Mouse (Mus musculus) hindbrain, postnatal 0 days (tissue): ENCODE measurements at regions not wholly inside any gene's neighbourhood (a gene's known extent, or its start where the extent isn't known, plus 50 kb on each side); places are given as distances from the start of the nearest gene placed in this dataset.

Experiments used
- ATAC-seq: fragments of 200-750 bp; cut with Nextera tagmentation; 2 replicates; pipeline ENCODE4 v1.8.0; 2017; ENCODE audit warnings: mild to moderate bottlenecking, moderate TSS enrichment, moderate library complexity
- DNase-seq: peaks from one replicate; pipeline ENCODE4 v3.0.0-alpha.2; 2015; ENCODE audit warnings: low spot score
- H3K27ac ChIP-seq: fragments of 300-500 bp; sonication (generic); 2 replicates; pipeline ENCODE4 v1.5.1; 2014; ENCODE audit warnings: mild to moderate bottlenecking
- H3K27me3 ChIP-seq: fragments of 300-500 bp; sonication (generic); 2 replicates; pipeline ENCODE4 v1.6.1; 2014; ENCODE audit warnings: low read length, mixed read lengths; ENCODE audit not compliant: insufficient read depth
- H3K36me3 ChIP-seq: fragments of 300-500 bp; sonication (generic); 2 replicates; pipeline ENCODE4 v1.6.1; 2014; ENCODE audit warnings: low read length, mixed read lengths; ENCODE audit not compliant: insufficient read depth
- H3K4me1 ChIP-seq: fragments of 300-500 bp; sonication (generic); 2 replicates; pipeline ENCODE4 v1.6.1; 2014; ENCODE audit warnings: antibody characterized with exemption, low read length, mixed read lengths; ENCODE audit not compliant: insufficient read depth
- H3K4me2 ChIP-seq: fragments of 300-500 bp; sonication (generic); 2 replicates; pipeline ENCODE4 v1.6.1; 2014; ENCODE audit warnings: low read depth, mild to moderate bottlenecking, low read length, moderate library complexity, mixed read lengths
- H3K4me3 ChIP-seq: fragments of 300-500 bp; sonication (generic); 2 replicates; pipeline ENCODE4 v1.5.1; 2014; ENCODE audit warnings: low read length
- H3K9ac ChIP-seq: fragments of 300-500 bp; sonication (generic); replicated peaks from 2 replicates; pipeline ENCODE4 v1.6.1; 2014; ENCODE audit warnings: mild to moderate bottlenecking, low read length, moderate library complexity, mixed read lengths
- H3K9me3 ChIP-seq: fragments of 300-500 bp; sonication (generic); 2 replicates; pipeline ENCODE4 v1.6.1; 2016; ENCODE audit warnings: low read length, mixed read lengths
- CTCF ChIP-seq: IDR thresholded peaks from 2 replicates; pipeline ENCODE4 v1.5.1; 2016; ENCODE audit warnings: antibody characterized with exemption, control low read depth, low read depth
- WGBS: fragments of 180-500 bp; shearing (Covaris S2); extraction: QIAGEN DNeasy Blood & Tissue Kit; methylation state at CpG from one replicate; pipeline ENCODE4 v1.1.7; 2014; 5-methylcytosine and 5-hydroxymethylcytosine counted together

DNA sequence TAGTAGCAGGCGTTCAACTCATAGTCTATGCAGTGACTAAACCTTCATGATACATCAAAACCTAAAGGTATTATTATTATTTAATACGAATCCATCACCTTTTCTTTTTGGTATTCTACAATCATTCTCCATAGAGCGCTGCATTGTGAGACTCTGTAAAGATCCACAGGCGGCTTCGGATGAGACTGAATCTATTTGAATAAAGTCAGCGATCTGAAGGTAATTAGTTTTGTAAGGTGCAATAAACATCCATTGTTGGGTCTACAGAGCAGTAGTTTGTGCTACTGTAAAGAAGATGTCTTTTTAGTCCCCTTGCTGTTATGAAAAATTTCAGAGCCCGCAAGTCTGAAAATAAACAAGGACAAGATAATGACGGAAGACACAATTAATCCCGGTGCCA, 168.9 kb upstream of the Nr5a2 start:
- Histone ChIP-seq H3K27me3 (no peaks in the 10 kb centered on the region), H3K9ac (no peak overlapping the region), H3K4me1 (0 out of 2 replicates have a peak, but pooled peaks cover 4% of the 10 kb centered on the region), H3K4me2 (peak overlapping the region; percentile 18; the same call in 1 of the 2 replicates), H3K36me3 (no peaks in the 10 kb centered on the region), H3K27ac (no peak overlapping the region), H3K9me3 (no peaks in the 10 kb centered on the region), H3K4me3 (no peak overlapping the region)
- ATAC-seq, result no peak
- 41% methylated on average over 9 of the region's 9 CpGs for WGBS
- TF ChIP-seq CTCF, result no peak
- no peak for DNase-seq

DNA sequence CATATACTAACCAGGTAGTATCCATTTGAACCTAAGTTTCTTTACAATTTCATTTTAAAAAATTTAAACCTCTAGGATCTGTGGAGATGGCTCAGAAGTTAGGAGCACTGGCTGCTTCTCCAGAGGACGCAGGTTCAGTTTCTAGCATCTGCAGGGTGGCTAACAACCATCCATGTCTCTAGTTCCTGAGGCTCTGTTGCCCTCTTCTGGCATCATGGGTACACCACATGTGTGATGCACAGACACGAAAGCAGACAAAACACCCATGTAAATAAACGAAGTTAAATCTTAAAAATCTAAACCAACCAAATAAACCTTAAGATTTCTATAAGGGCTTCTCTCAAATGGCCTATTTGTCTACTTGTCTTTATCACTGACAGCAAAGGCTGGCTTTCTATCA, 157.6 kb upstream of the Nr5a2 start:
- TF ChIP-seq CTCF, result peak; percentile 34; the same call in 1 of the 2 replicates
- ATAC-seq (no peak), DNase-seq (no peak)
- H3K27ac ChIP-seq, result no peak overlapping the region
- H3K4me2 ChIP-seq, result no peak overlapping the region
- 79% methylated on average over 3 of the region's 3 CpGs for WGBS
- no peaks in the 10 kb centered on the region for H3K27me3 ChIP-seq
- H3K36me3 ChIP-seq, result no peaks in the 10 kb centered on the region
- H3K9ac ChIP-seq, result no peak overlapping the region
- no peaks in the 10 kb centered on the region for H3K9me3 ChIP-seq
- H3K4me1 ChIP-seq, result no peaks in the 10 kb centered on the region
- no peak overlapping the region for H3K4me3 ChIP-seq

GRCm38 (mm10) chr1:137106444-137106843, 146.2 kb upstream of the Nr5a2 start:
- Histone ChIP-seq H3K4me2 (no peak overlapping the region), H3K9me3 (no peaks in the 10 kb centered on the region), H3K27ac (no peak overlapping the region), H3K4me1 (no peaks in the 10 kb centered on the region), H3K27me3 (no peaks in the 10 kb centered on the region), H3K9ac (no peak overlapping the region), H3K4me3 (no peak overlapping the region), H3K36me3 (no peaks in the 10 kb centered on the region)
- TF ChIP-seq CTCF, result no peak
- WGBS, result 81% methylated on average over 2 of the region's 2 CpGs
- no peak for DNase-seq
- ATAC-seq, result no peak

DNA sequence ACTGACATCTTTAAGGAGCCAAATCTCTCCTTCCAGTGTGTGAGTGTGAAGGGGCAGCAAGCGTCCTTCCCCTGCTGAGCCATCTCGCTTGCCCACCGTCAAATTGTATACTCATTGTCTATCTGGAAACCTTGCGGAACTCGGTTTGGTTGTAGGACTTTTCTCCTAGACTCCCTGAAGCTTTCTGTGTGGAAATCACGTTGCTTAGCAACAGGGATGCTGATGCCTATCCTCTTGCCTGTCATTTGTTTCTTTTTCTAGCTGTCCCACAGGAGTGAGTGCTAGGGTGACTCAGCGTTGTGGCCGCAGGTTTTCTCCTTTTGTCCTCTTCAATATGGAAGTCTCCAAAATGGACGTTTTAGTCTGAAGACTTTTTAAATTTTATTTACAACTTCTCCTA, 131.5 kb upstream of the Nr5a2 start:
- ATAC-seq (peak; percentile 66; the same call in 1 of the 2 replicates), DNase-seq (peak; percentile 59)
- no peaks in the 10 kb centered on the region for H3K27me3 ChIP-seq
- no peaks in the 10 kb centered on the region for H3K4me1 ChIP-seq
- no peak overlapping the region for H3K4me3 ChIP-seq
- no peaks in the 10 kb centered on the region for H3K9me3 ChIP-seq
- 6% methylated on average over 9 of the region's 9 CpGs for WGBS
- no peak overlapping the region for H3K9ac ChIP-seq
- TF ChIP-seq CTCF, result no peak
- no peak overlapping the region for H3K27ac ChIP-seq
- peak overlapping the region; percentile 35 for H3K4me2 ChIP-seq
- no peaks in the 10 kb centered on the region for H3K36me3 ChIP-seq

DNA sequence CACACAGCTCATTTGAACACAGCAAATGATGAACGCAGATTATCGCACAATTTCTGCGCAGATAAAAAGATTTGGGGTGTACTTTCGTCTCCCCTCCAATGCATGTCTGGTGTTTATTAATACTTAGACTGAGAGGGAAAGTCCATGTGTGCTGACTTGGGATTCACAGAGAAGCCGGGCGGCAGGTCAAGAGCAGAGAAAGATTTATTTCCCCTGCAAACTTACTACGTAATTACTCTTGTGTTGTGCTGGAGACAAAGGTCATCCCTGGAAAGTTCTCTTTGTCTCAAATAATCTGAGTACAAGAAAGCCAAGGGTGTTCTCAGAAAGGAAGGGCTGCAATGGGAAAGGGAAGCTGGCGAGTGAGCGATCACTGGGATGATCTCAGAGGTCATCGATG, 127.9 kb upstream of the Nr5a2 start:
- H3K27me3 ChIP-seq, result no peaks in the 10 kb centered on the region
- DNase-seq (no peak), ATAC-seq (no peak)
- H3K4me2 ChIP-seq, result no peak overlapping the region
- no peak overlapping the region for H3K4me3 ChIP-seq
- no peaks in the 10 kb centered on the region for H3K36me3 ChIP-seq
- H3K9ac ChIP-seq, result no peak overlapping the region
- no peak overlapping the region for H3K27ac ChIP-seq
- no peaks in the 10 kb centered on the region for H3K4me1 ChIP-seq
- no peaks in the 10 kb centered on the region for H3K9me3 ChIP-seq
- 83% methylated on average over 10 of the region's 10 CpGs for WGBS
- no peak for TF ChIP-seq CTCF

- Histone ChIP-seq H3K27ac (no peak overlapping the region), H3K4me3 (no peak overlapping the region), H3K4me1 (no peaks in the 10 kb centered on the region), H3K9me3 (no peaks in the 10 kb centered on the region), H3K9ac (no peak overlapping the region), H3K27me3 (no peaks in the 10 kb centered on the region), H3K36me3 (no peaks in the 10 kb centered on the region), H3K4me2 (no peak overlapping the region)
- 86% methylated on average over 3 of the region's 3 CpGs for WGBS
- DNase-seq, result no peak
- ATAC-seq, result no peak
- TF ChIP-seq CTCF, result no peak
These were observed 126.5 kb upstream of the Nr5a2 start for GRCm38 (mm10) chr1:137086766-137087165.

DNA sequence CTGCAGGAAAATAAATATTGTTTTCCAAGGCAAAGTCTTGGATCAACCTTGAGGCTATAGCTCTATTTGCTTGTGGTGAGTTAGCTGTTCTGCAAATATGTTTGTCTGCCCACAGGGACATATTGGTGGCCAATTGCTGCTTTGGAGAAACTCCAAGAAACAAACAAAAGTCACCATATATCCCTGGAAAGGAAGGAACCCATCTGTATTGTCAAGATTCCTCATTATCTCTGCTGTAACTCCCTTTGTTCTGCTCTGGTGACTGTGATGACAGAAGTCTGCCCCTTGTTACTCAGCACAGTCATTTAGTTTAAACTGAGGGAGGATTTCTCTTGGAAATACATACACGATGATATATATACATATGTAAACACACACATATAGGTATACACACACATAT, 123.3 kb upstream of the Nr5a2 start:
- WGBS, result 59% methylated on average over 1 of the region's 1 CpGs
- no peak overlapping the region for H3K4me3 ChIP-seq
- DNase-seq, result no peak
- H3K27ac ChIP-seq, result no peak overlapping the region
- no peak overlapping the region for H3K9ac ChIP-seq
- H3K4me1 ChIP-seq, result no peaks in the 10 kb centered on the region
- H3K36me3 ChIP-seq, result no peaks in the 10 kb centered on the region
- no peaks in the 10 kb centered on the region for H3K27me3 ChIP-seq
- no peak for TF ChIP-seq CTCF
- ATAC-seq, result no peak
- H3K9me3 ChIP-seq, result no peaks in the 10 kb centered on the region
- H3K4me2 ChIP-seq, result no peak overlapping the region
